Mouse (Mus musculus): ENCODE data around the gene Tmem14a.
"Not testable (repeated sequence)": the region's sequence is repeated elsewhere in the genome, so short reads cannot be mapped to it uniquely, and the experiment has no call there.

The Tmem14a gene

DNA sequence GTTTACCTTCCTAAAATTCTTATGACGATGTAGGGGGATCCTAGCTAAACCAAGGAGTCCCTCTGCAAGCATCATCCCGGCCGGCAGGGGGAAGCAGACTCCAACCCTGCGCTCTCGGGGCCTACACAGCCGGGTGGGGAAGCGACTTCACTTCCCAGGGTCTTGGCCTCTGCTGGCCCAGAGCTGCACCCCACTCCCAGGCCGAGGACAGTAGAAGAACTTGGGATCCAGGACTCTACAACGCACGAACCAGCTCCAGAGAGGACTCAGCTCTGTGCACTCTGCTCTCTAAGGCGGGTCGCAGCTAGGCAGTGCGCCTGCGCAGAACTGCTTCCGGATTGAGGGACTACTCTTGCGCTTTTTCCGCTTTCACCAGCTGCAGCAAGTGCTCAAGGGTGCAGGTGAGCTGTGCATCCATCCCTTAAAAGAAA lies at the start of gene Tmem14a:
Tmem14a (plus strand) TSS at position 87 of the 431 bp plus-strand sequence.
- peak; percentile 84 for DNase-seq

- no peak for DNase-seq
Measured at GRCm38 (mm10) chr1:21185196-21185595, 33.2 kb upstream of the Tmem14a start.

DNA sequence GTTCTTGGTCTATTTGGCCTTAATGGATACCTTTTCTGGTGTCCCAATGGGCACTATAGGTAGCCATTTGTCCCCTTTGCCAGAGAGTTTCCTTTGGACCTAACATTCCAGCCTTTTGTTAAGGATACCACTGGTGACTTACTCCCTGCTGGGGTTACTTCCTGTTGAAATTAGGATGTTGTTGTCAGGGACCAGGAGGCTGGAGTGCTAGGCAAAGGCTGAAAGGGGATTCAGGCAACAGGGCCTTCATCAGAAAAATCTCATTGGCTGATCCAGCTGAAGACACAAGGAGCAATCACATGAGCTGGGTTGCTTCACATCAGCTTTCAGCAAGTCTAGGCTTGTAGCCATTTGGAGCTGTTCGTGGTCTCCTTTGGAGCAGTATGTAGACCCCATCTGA lies 12.1 kb upstream of the Tmem14a start:
- no peak for DNase-seq

DNA sequence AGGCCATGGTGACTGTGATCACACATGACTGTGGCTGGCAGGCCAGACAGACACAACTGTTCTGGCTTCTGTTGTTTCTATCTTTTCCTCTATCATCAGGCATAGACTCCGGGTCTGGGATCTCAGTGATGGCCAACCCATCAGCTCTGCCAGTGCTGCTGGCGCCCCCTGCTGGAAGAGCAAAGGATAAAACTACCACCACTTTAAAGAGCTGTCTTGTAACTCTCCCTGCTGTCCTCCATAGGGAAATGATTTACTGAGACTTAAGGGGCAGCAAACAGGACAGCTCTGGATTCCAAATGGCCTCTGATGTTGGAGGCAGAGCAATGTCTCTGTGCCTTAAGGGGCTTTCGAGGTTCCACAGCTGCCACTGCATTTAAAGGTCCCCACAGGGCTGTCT lies 4.8 kb upstream of the Tmem14a start:
- not testable (repeated sequence) for DNase-seq

DNA sequence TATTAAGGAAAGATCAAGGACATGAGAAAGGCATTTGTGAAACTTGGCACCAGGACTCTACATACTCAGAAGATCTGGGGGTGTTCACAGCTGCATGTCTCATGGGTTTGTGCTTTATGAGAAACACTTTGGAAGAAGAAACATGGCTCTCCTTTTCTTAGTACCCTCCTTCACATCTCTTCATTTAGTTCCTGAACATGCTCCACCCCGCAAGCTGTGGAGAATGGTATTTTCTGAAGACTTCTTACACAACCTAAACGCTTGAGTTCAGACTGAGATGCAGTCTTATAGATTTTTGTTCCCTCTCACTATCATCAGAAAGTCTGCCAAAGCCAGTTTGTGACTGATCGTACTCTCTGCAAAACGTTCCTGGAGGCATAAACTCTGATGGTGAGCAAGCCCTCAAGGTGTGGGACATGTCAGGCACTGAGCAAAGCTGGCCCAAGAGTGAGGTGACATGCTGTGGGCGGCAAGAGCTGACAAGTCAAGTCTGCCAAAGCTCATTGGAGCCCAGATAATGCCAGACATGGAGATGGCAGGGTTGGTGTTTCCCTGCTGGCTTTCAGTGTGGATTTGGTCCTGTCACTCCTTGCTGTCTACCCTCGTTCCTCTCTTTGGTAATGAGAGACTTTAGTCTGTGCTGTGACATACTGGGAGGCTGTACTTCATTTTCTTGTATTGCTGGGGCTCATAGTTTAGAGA lies 4.2 kb upstream of the Tmem14a start:
- DNase-seq = not testable (repeated sequence)

DNA sequence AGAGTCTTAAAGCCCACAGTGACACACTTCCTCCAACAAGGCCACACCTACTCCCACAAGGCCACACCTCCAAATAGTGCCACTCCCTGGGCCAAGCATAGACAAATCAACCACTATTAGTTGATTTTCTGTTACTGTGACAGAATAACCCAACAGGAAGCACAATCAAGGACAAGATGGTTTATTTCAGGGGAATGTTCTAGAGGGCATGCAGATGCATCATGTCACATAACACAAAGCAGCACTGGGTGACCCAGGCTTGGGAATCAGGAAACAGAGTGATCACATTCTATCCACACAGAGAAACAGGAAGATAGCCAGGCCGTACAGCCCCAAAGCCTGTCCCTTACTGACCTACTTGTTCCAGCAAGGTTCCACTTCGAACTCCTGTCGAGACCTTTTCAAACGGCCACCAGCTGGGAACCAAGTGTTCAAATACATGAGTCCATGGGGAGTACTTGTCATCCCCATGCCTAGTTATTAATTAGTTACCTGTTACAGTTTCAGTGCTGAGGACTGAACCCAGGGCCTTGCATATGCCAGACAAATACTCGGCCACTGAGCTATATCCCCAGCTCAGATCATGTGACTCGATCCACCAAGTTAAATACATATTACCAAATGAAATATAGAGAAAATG lies 9.5 kb downstream of the Tmem14a start:
- DNase-seq = no peak

DNA sequence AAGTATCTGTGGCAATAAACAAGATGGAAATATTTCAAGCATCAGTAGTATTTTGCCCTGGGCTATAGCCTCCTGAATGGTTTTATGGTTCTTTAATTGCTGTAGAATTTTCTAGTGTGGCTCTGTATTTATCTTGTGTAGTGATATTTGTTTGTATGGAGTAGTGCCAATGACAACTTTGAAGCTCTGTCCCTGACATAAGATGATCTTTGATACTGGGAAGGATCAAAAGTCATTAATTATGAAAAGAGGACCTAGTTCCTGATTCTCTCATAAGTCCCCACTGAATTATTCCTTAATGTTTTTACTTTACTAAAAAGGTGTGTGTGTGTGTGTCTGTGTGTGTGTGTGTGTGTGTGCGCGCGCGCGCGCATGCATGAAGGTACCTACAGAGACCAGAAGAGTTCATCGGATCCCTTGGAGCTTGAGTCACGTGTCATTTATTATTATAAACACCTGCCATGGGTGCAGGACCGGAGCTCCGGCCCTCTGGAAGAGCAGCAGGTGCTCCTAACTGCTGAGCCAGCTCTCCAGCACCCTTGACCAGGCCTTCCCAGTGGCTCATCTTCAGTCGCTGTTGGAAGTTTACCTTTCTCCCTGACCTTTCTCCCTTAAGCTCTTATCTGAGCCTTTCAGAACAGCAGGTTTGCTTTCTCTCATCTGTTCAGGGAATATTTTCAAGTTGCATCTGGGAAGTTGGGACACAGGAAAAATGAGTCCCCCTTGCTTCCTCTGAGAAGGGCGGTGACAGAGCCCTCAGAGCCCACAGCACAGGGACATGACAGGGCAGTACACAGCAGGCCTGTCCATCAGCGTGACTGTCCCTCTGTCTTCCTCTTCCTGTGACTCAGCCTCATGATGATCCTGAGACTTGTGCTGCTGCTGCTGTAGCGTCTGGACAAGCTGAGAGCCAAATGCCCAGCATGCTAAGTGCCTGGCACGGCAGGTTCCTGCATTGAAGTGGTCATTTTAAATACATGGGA lies 10.7 kb downstream of the Tmem14a start:
- not testable (repeated sequence) for DNase-seq

DNA sequence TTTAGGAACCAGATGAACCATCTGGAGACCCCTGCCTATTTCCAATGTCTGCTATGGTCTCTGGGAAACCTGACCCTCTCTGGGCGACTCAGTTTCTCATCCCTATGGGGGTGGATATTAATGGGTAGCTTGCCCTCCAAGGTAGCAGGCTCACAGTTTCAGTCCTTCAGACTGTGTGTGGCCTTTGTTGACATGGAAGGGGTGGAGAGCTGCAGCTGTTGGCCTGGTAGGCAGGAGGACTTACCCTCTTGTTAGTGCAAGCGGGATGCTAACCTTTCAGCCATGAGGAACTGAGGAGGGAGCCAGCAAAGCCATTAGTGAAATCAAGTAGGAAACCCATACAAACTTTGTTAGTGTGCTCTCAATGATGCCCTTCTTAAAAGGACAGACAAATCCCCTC lies 12.0 kb downstream of the Tmem14a start:
- no peak for DNase-seq

DNA sequence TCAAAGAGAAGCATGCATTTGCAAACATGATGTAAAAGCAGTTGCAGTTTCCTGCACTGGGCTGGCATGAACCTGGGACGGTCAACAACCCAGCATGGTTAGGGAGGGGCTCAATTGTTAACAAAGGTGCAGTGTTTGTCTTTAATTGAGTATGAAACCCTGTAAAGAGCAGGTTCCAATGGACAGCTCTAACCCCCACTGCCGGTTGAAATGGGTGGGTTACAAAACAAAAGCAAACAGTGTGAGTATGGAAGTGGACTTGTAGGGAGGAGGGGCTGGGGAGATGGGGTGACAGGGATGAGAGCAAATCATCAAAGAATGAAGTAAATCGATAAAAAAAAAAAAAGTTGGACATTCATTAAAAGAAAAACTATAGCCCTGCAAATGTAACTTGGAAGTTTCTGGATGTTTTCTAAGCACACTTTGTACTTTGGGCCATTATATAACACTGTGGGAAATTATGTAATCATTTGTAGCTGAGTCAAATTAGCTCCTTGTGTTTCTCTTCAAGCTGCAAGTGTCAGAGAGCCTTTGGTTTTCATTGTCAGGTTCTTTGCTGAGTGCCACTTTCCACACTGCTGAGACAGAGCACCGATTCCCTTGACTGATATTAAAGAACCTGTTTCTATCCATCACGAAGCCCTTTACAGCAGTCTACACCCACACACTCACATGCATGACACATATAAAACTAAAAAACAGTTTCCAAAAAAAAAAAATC lies 13.5 kb downstream of the Tmem14a start:
- DNase-seq = no peak

DNA sequence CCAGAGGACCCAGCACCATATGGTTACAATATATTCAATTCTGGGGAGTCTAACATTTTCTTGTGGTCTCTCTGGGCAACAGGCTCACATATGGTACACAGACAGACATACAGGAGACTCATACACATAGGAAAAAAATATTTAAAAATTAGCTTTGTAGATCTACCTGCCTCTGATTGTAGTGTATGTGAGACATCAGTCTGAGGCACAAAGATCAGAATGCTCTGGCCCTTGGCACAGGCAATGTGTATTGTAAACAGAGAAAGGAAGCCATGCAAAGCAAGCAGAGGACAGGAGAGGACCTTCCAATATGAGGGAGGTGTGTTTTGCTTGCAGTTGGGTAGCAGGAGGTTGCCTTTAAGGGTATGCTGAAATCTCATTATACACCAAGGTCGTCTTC lies 14.1 kb downstream of the Tmem14a start:
- no peak for DNase-seq

- no peak for DNase-seq
Measured at GRCm38 (mm10) chr1:21235359-21235758, 17.0 kb downstream of the Tmem14a start.

GRCm38 (mm10) chr1:21239911-21240898 lies 21.8 kb downstream of the Tmem14a start, which contains the start of gene Gsta3:
Gene Gsta3 (plus strand): TSS chr1:21240589.
- no peak for DNase-seq

DNA sequence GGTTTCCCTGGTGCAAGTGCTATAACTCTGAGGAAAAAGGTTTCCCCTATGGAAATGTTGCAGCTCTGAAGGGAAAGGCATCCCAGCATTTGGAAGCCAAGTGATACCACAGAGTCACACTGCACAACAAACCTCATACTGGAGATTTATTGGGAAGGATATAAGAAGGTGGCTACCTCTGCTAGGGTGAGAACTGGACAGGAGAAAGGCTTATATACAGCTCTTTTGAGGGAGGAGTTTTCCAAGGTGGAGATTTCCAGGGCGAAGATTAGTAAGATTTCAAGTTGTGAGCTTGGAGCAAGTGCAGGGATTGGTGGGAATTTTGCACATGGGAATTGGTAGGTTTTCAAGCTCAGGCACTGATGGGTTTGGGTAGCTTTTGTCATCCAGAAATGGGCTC lies 22.7 kb downstream of the Tmem14a start:
- DNase-seq = no peak

DNA sequence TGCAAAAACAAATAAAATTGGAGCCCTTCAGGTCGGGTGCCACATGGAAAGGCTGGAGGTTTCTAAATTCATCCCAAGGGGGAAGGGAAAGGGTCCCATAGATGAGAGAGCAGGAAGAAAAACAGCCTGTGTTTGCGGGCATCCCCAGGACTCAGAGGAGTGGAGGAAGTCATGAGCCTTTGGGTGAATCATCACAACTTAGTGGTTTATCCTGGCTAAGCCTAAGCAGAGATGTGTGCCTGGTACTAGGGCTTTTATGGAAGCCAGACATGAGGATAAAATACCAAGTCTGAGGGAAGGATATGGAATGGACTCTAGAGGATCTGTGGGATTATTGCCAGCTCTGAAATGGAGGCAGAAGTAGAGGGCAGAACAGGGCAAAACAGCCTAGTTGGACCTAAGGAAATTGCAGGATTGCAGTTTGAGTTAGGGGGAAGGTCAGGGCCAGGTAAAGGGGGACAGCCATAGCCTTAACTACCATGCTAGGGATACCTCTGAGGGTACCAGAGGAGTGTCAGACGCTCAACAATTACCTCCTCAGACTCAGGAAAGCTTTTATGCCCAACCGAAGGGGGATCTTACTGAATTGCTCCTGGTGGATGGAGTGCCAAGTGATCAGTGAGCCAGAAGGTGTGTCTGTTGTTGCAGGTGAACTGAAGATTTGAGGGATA lies 26.1 kb downstream of the Tmem14a start:
- DNase-seq = no peak

DNA sequence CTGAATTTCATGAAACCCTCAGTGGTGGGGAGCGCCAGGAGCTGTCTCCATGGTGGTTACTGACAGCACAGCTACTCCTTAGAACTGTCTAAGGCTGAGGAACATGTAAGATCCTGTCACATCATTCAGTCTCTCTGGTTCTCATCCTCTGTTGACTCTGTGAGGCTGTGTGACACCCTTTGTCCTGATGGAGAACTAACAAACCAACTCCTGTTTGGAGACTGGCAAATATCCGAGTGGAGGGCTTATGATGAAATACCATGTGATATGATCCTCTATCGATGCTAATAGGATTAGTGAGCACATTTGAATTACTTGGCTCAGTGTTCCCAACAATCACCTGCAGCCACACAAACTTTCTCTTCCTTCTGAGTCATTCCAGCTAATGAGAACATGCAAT lies 27.8 kb downstream of the Tmem14a start:
- no peak for DNase-seq

GRCm38 (mm10) chr1:21247896-21248295 lies 29.5 kb downstream of the Tmem14a start:
- DNase-seq = no peak

GRCm38 (mm10) chr1:21248560-21249390 lies 30.4 kb downstream of the Tmem14a start:
- no peak for DNase-seq

- DNase-seq = no peak
Measured at GRCm38 (mm10) chr1:21251661-21252060, 33.3 kb downstream of the Tmem14a start.

- no peak for DNase-seq
Measured at GRCm38 (mm10) chr1:21252566-21253302, 34.4 kb downstream of the Tmem14a start.

All from layer of hippocampus, adult 9-11 months (tissue).